Mouse (Mus musculus) spleen, adult 2 months (tissue): ENCODE results near the gene Cflar. TPM values are rescaled to one million over a fixed set of nuclear protein-coding genes. Genes with fewer than 3 reads are reported as not detected.
A peak's percentile ranks its signal among the peaks of the same experiment; 100 is the strongest.
"Not testable (repeated sequence)": the region's sequence is repeated elsewhere in the genome, so short reads cannot be mapped to it uniquely, and the experiment has no call there.

ENCODE experiments used
- DNase-seq, 2 experiments: peaks; one replicate each; pipeline versions ENCODE4 v3.0.0 to v3.0.0-alpha.2; 2012 to 2021; ENCODE audit warnings: low spot score in 2 of 2, low read depth in 1 of 2
- H3K27ac ChIP-seq: fragments of 200-500 bp; 2 replicates; pipeline ENCODE4 v1.5.1; 2012; ENCODE audit warnings: low read length, inconsistent platforms; ENCODE audit not compliant: insufficient read depth
- H3K27me3 ChIP-seq: fragments of 200-500 bp; 2 replicates; pipeline ENCODE4 v1.6.1; 2012; ENCODE audit warnings: mild to moderate bottlenecking, moderate library complexity, low read length, inconsistent platforms; ENCODE audit not compliant: control insufficient read depth, insufficient read depth
- H3K36me3 ChIP-seq: fragments of 200-500 bp; 2 replicates; pipeline ENCODE4 v1.6.1; 2012; ENCODE audit warnings: mild to moderate bottlenecking, low read length, inconsistent platforms; ENCODE audit not compliant: control insufficient read depth, insufficient read depth
- H3K4me1 ChIP-seq: fragments of 200-500 bp; 2 replicates; pipeline ENCODE4 v1.6.1; 2011; ENCODE audit warnings: inconsistent platforms; ENCODE audit not compliant: control insufficient read depth, insufficient read depth, insufficient read length
- H3K4me3 ChIP-seq: fragments of 200-500 bp; 2 replicates; pipeline ENCODE4 v1.5.1; 2011; ENCODE audit warnings: mild to moderate bottlenecking, inconsistent platforms; ENCODE audit not compliant: insufficient read depth, insufficient read length; ENCODE audit errors: extremely low read depth
- CTCF ChIP-seq: fragments of 200-500 bp; IDR thresholded peaks from 2 replicates; pipeline ENCODE4 v1.5.1; 2011; ENCODE audit warnings: mild to moderate bottlenecking, inconsistent platforms; ENCODE audit not compliant: insufficient read depth, insufficient read length, insufficient replicate concordance; ENCODE audit errors: extremely low read depth
- POLR2A ChIP-seq: fragments of 200-500 bp; IDR thresholded peaks from 2 replicates; pipeline ENCODE4 v1.6.1; 2011; ENCODE audit warnings: low read depth, low read length, inconsistent platforms
- WGBS: fragments of 180-500 bp; shearing (Covaris S2); methylation state at CpG from one replicate; pipeline ENCODE4 v1.1.7; 2018; 5-methylcytosine and 5-hydroxymethylcytosine counted together
- polyA plus RNA-seq: library from polyadenylated mRNA; depleted of rRNA; stranded (reverse); fragments of >200 nt; gene quantifications from 2 replicates; pipeline ENCODE4 v1.2.3, GENCODE M21; 2012; rRNA removed

The Cflar gene
- 28.2 and 33.2 TPM in 2 replicates for polyA plus RNA-seq

DNA sequence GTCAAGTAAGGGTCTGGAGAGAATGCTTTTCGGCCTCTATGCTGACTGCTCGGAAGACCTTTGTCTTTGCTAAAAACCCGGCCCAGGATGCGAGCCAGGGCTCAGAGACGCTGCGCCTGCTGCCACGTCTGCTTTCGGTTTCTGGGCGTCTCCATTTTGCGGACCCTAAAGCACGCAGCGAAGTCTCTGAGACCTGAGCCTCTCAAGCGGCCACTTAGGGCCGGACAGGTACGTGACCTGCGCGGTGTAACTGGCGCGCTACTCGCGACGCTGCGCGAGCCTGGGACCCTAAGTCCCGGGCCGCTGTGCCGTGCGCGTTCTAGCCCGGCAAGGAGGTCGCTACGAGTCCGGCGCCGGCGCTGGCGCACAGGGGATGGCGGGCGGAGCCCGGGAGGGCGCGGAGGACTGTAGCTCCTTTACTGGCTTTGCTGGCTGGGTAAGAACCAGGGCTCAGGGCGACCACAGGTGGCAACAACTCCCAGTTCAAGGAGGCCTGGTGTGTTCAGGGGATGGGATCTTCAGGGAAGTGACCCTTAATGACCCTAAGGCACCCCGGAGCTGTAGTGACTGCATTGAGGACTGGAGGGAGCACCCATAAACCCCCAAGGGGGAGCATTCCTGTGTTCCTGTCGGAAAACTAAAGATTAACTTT is at the start of gene Cflar:
TSS of gene Cflar (plus strand) at position 144 of the 652 bp plus-strand sequence.
- Histone ChIP-seq H3K4me1 (peaks cover 6% of the 10 kb centered on the region; the same call in 1 of the 2 replicates), H3K36me3 (peaks cover 11% of the 10 kb centered on the region; the same call in 1 of the 2 replicates), H3K27me3 (no peaks in the 10 kb centered on the region), H3K27ac (peak within 1 kb of the TSS; percentile 98), H3K4me3 (peak within 1 kb of the TSS; percentile 72)
- no peak for TF ChIP-seq CTCF
- peak; percentile 26; the same call in 1 of the 2 replicates for TF ChIP-seq POLR2A
- DNase-seq: peak; percentile 46 to 73
- under 1% methylated on average over 45 of the region's 45 CpGs for WGBS

- not testable (repeated sequence) for H3K36me3 ChIP-seq, H3K4me1 ChIP-seq, H3K27me3 ChIP-seq, DNase-seq, H3K4me3 ChIP-seq, H3K27ac ChIP-seq
- WGBS: 91% methylated on average over 5 of the region's 5 CpGs
Measured at GRCm38 (mm10) chr1:58662671-58663070, 48.6 kb upstream of the Cflar start.

DNA sequence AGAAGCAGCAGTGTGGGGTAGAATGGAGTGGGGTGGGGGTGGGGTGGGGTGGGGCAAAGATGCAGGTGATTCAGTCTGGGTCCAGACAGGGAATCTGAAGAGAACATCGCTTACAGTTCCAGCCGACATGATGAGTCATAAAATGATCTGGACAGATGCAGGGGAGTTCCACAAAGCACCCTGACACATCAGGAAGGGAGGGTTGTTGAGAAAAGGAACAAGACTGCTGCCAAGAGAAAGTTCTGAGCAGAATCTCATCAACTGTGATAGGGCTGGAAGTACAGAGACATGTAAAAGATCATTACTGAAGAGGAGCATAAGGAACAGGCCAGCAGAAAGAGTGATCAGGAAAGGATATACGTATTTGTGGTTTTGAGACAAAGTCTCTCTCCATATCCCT is 47.9 kb upstream of the Cflar start:
- not testable (repeated sequence) for H3K27me3 ChIP-seq, H3K4me1 ChIP-seq, H3K27ac ChIP-seq, H3K36me3 ChIP-seq, DNase-seq, H3K4me3 ChIP-seq
- WGBS: 71% methylated on average over 3 of the region's 3 CpGs

DNA sequence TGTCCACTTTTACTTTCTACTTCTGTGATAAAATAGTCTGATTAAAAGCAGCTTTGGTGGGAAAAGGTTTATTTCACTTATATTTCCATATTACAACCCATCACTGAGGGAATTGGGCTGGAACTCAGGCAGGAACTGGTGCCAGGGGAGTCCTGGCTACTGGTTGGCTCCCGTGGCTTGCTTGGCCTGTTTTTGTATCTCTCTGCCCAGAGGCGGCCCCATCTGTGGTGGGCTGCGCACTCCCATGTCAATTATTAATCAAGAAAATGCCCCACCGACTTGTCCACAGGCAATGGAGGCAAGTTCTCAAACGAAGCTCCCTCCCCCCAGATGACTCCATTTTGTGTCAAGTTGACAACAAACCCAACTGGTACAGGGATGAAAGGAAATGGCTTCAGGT is 43.1 kb upstream of the Cflar start:
- no peaks in the 10 kb centered on the region for H3K27me3 ChIP-seq
- H3K4me1 ChIP-seq: peaks cover 4% of the 10 kb centered on the region; the same call in 1 of the 2 replicates
- H3K27ac ChIP-seq: no peak overlapping the region
- no peak overlapping the region for H3K4me3 ChIP-seq
- TF ChIP-seq CTCF (no peak), POLR2A (no peak)
- no peak for DNase-seq
- H3K36me3 ChIP-seq: no peaks in the 10 kb centered on the region
- WGBS: 84% methylated on average over 5 of the region's 5 CpGs

DNA sequence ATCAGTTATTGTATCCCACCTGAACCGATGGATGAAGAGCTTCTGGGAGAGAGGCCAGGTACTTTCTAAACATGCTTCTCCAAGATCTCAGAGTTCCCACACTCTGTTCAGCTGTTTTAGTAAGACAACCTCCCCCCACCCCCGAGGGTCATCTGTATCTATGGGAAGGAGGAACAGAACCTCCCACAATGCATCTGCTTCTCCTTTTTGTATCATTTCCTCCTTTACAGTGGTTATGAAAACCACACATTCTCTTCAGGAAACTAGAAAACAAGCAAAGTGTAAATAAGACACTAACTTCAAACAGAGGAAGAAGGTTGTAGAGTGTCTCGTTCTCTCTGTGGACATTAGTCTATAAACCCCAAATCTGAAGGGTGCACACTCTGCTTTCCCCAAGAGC is 41.7 kb upstream of the Cflar start:
- H3K27ac ChIP-seq, H3K27me3 ChIP-seq, H3K36me3 ChIP-seq, H3K4me3 ChIP-seq, DNase-seq, H3K4me1 ChIP-seq: not testable (repeated sequence)
- 21% methylated on average over 3 of the region's 3 CpGs for WGBS

DNA sequence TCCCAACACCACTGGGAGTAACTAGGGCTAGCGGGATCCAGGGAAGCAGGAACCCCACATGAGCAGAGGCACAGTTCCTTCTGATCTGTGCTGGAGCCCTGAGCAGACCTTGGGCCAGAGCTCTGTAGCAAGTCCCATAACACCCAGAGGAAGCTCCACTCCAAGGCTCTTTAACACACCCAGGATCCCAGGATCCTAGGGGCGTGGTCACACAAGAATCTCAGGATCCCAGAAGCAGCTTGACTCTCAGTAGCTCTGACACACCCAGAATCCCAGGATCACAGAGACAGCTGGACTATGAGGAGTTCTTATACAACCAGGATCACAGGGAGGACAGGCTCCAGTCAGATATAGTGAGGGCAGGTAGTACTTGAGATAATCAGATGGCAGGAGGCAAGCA is 39.2 kb upstream of the Cflar start:
- H3K36me3 ChIP-seq: no peaks in the 10 kb centered on the region
- H3K4me1 ChIP-seq: peaks cover 4% of the 10 kb centered on the region; the same call in 1 of the 2 replicates
- H3K27ac ChIP-seq: no peak overlapping the region
- H3K4me3 ChIP-seq: no peak overlapping the region
- no peak for DNase-seq
- no peaks in the 10 kb centered on the region for H3K27me3 ChIP-seq
- TF ChIP-seq CTCF: no peak
- no peak for TF ChIP-seq POLR2A
- 91% methylated on average over 2 of the region's 2 CpGs for WGBS

DNA sequence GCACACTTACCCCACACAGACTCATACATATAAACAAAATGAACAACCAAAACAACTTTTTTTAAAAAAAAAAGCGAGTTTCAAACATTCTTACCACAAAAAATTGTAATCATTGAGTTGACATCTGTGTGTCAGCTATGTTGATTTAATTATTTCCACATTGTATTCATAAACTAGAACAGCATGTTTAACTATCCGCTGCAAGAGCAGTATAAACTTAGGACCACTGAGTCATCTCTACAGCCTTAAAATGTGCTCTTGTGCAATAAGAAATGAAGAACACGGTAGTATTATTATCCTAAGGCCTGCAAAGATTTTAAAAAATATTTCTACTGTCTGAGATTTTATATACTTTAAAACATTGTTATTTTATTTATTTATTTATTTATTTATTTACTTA is 36.3 kb upstream of the Cflar start:
- 0 out of 2 replicates have a peak, but pooled peaks cover under 1% of the 10 kb centered on the region for H3K4me1 ChIP-seq
- no peak for DNase-seq
- no peak overlapping the region for H3K27ac ChIP-seq
- H3K4me3 ChIP-seq: no peak overlapping the region
- H3K36me3 ChIP-seq: no peaks in the 10 kb centered on the region
- TF ChIP-seq POLR2A (no peak), CTCF (no peak)
- H3K27me3 ChIP-seq: no peaks in the 10 kb centered on the region
- 89% methylated on average over 3 of the region's 3 CpGs for whole genome bisulfite sequencing
